Mouse (Mus musculus) hindlimb bud, embryonic 11.5 days (tissue): Measurements from ENCODE around the gene Htr1b.

Source experiments
- DNase-seq: peaks from one replicate; pipeline ENCODE4 v3.0.0-alpha.2; 2012; ENCODE audit warnings: low read depth, low spot score; ENCODE audit errors: extremely low spot score

The Htr1b gene

GRCm38 (mm10) chr9:81633437-81633973 is at the start of gene Htr1b:
Gene Htr1b (minus strand): TSS chr9:81633828.
- no peak for DNase-seq

DNA sequence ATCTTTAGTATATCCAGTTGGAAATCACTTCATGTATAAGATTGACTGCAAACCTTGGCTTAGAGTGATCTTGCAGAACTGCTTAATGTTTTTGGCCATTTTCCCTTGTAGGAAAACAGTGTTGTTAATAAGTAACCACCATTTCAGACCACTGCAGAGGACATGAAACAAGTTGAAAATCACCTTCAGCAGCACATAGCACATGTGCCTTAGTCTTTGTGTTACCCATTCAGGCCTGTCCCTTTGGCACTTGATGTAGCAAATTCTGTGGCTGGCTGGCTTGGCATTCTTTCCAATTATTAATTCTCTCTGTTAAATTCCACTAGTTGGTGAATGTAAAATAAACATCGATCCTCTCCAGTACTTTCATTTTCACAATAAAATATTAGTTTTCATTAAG is 43.1 kb upstream of the Htr1b start:
- no peak for DNase-seq

- no peak for DNase-seq
Measured at GRCm38 (mm10) chr9:81637486-81637885, 3.9 kb upstream of the Htr1b start.

GRCm38 (mm10) chr9:81635109-81635508 is 1.5 kb upstream of the Htr1b start:
- no peak for DNase-seq

- DNase-seq, result no peak
Measured at GRCm38 (mm10) chr9:81634163-81634562, 535 bp upstream of the Htr1b start.

GRCm38 (mm10) chr9:81632736-81633436 is 742 bp downstream of the Htr1b start:
- no peak for DNase-seq

DNA sequence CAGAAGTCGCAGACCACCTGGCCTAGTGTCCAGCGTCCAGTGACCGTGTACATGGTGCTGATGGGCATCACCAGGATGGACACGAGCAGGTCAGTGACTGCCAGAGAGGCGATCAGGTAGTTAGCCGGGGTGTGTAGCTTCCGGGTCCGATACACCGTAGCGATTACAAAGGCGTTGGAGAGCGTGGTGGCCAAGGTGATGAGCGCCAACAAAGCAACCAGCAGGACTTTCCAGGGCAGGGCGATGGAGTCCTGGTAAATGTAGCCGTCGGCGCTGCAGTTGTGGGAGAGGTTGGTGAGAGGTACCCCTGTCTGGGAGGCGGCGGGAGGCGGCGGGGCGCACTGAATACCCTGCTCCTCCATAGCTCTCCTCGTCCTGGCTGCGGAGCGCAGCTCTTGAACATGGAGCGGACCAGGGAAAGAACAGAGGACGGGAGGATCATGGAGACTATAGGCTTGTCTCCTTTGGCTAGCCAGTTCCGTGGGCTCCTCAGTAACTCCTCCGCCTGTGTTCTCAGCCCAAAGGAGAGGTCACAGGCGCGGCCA is 1.4 kb downstream of the Htr1b start:
- no peak for DNase-seq

DNA sequence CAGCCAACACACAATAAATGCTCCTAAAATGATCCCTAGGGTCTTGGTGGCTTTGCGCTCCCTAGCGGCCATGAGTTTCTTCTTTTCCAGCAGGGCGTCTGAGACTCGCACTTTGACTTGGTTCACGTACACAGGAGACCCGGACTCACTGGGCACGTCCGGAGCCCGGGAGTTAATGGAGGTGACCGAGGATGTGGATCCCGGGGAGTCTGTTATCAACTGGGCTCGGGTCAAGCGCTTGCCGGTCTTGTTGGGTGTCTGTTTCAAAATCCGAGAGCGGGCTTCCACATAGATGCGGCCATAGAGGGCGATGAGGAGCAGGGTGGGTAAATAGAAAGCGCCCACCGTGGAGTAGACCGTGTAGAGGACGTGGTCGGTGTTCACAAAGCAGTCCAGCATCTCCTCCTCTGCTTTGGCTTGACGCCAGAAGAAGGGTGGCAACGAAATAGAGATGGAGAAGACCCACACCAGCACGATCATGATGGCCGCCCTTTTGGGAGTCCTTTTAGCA is 2.0 kb downstream of the Htr1b start:
- DNase-seq, result no peak

DNA sequence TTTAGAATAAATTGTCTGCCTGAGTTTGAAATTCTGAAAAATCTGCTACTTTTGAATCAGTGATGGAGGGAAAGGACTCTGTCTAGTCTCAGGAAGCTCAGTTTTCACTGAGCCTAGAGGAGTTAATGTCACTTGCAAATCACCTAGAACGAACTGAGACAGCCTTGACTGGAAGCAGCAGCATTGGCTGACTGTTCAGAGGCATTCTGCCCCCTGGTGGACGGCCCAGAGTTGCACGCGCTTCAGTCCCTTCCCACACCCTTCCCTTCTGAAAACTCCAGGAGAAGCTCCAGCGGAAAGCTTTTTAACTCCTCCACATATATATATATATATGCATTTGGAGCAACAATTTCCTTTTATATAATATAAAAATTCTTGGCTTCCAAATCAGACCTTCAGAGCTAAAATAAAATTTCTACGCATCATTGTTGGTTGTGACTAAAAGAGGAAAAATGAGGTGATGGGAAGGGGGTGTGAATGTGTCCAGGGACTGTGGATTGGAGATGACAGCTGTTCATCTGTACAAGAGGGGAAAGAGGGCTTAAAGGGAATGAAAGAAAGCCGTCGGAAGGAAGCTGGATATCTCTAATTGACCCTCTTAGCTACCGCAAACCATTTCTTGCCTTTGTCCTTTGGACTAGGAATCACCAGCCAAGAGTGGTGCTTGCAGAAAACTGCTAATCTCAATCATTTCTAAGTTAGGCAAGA is 6.6 kb downstream of the Htr1b start:
- no peak for DNase-seq

DNA sequence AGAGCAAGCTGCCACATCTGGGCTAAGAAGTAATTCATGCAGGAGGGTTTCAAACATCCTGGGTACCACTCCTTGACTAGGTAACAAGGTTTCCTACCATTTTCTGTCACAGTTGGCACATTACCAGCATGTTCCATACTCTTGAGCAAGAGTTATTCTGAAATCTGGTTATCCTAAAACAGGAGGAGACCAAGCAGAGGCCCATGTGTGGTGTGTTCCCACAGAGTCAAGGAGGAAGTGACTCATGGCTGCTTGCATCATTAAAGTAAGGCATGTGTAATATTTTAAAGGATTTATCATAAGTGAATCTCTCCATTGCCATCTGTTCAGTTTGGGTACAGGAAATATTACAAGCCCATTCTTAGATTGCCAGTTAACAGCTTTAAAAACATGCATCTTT is 7.7 kb downstream of the Htr1b start:
- no peak for DNase-seq

DNA sequence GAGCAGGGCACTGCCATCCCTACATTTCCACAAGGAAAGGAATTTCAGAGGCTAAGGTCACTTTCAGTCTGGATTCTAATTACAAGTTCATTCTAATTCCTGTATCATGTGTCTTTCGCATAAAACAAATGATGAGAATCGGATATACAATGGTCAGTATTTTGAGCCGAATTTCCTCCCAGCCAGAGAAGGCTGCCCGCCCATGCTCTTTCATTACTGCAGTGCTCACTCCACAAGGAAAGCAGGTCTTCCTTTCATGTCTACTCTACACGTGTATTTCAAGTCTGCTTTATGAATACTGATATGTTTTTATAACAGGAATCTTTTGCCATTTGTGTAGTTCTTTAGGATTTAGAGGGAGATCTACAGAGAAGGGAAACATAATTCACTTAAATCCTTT is 10.8 kb downstream of the Htr1b start:
- no peak for DNase-seq

GRCm38 (mm10) chr9:81611022-81611421 is 22.6 kb downstream of the Htr1b start:
- DNase-seq, result no peak
